Mouse (Mus musculus) frontal cortex, postnatal 14 days (tissue): ENCODE data around the gene Th.

Source experiments
- DNase-seq, 2 experiments: peaks; one replicate each; pipeline ENCODE4 v3.0.0; 2022; ENCODE audit warnings: low spot score in 2 of 2

Th gene

GRCm38 (mm10) chr7:142901774-142902173 lies 29.2 kb downstream of the Th start:
- no peak for DNase-seq

GRCm38 (mm10) chr7:142899872-142900271 lies 31.1 kb downstream of the Th start:
- no peak for DNase-seq

GRCm38 (mm10) chr7:142897471-142897870 lies 33.5 kb downstream of the Th start:
- no peak for DNase-seq

- DNase-seq: no peak
These were observed 34.8 kb downstream of the Th start for GRCm38 (mm10) chr7:142895901-142896665.

GRCm38 (mm10) chr7:142895223-142895840 lies 35.6 kb downstream of the Th start:
- DNase-seq: no peak

GRCm38 (mm10) chr7:142894669-142895068 lies 36.3 kb downstream of the Th start:
- DNase-seq: peak; percentile 67 to 90

GRCm38 (mm10) chr7:142893721-142894639 lies 36.9 kb downstream of the Th start:
- DNase-seq: no peak

GRCm38 (mm10) chr7:142893296-142893695 lies 37.6 kb downstream of the Th start:
- no peak for DNase-seq

- DNase-seq: no peak
These were observed 61.3 kb downstream of the Th start for GRCm38 (mm10) chr7:142869419-142870163.

- DNase-seq: peak in 1 of 2 experiments; percentile 23
These were observed 80.2 kb downstream of the Th start for GRCm38 (mm10) chr7:142850681-142851080.
